Comparison of ENCODE assay signal across 30 mouse cellular contexts in the genomic region with DNA sequence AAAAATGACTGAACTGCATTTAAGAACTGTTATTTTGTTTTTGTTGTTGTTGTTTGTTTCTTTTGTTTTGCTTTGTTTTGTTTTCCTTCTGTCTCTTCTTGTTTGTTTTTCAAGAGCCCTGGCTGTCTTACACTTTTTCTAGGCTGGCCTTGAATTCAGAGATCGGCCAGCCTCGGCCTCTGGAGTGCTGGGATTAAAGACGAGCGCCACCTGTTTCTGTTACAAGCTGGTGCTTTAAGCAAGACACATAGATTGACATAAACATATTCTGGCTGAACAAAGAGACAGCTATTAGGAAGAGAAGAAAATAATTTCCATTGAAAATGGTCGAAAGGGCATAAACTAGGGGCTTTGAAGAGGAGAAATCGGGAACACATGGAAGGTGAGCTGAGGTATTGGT. TPM values are rescaled to one million over a fixed set of nuclear protein-coding genes. Genes with fewer than 3 reads are reported as not detected.
DNase-seq lines count a peak whose midpoint lies in the region; ATAC-seq and TF ChIP-seq lines count a peak whose summit lies in the region.
"Had no signal": no experiment of that assay in that cellular context is flagged by ENCODE, and none has a peak within 500 bp of the region (broad histone marks: within the 10 kb centered on the region; RNA-seq: fewer than 3 reads in every experiment).

No protein-coding gene starts in this region.

- DNase-seq in heart, adult 11 months = peak; percentile 23
- DNase-seq in heart, embryonic 10.5 days (ENCODE audit: low spot score) = no peak
- DNase-seq in ES-CJ7 (ENCODE audit: low read depth, low spot score) (peak; percentile 68), R1 (ENCODE audit: low read depth, low spot score) (peak; percentile 66)
- no peak for DNase-seq in left cerebral cortex, adult 18-20 months (ENCODE audit: low spot score in 2 of 2)
- DNase-seq: adrenal gland, adult 2 months; adrenal gland, postnatal 10 days; adrenal gland, postnatal 25 days; B cell, adult 2 months; cerebellum, adult 11 months; cerebellum, adult 18-20 months; cerebellum, adult 8-10 months; cerebellum, adult 9-11 months; cerebellum, postnatal 14 days; cerebellum, postnatal 36 days; embryo, embryonic 11 days had no signal

- H3K9me3 ChIP-seq in heart, embryonic 10.5 days = no peaks in the 10 kb centered on the region
- H3K9me3 ChIP-seq in E14TG2a.4 (ENCODE audit: low read length) = peaks cover 13% of the 10 kb centered on the region
- H3K9me3 ChIP-seq in hindbrain, embryonic 12.5 days (replicated peaks) = no peaks in the 10 kb centered on the region
- H3K9me3 ChIP-seq: embryonic facial prominence, embryonic 13.5 days; embryonic facial prominence, embryonic 15.5 days; forebrain, embryonic 10.5 days; forebrain, embryonic 12.5 days had no signal

- WGBS in heart, embryonic 10.5 days = 77% methylated on average over 6 of the region's 6 CpGs
- WGBS in hindbrain, embryonic 12.5 days = 74% methylated on average over 6 of the region's 6 CpGs

- TF ChIP-seq CTCF in E14TG2a.4 (conservative IDR thresholded peaks at IDR 0.05; ENCODE audit: low read length) = no peak; the same call in 1 of the 2 replicates

- no peaks in the 10 kb centered on the region for H3K27me3 ChIP-seq in heart, embryonic 10.5 days (ENCODE audit: insufficient read depth, poor library complexity, severe bottlenecking)
- H3K27me3 ChIP-seq in E14TG2a.4 (ENCODE audit: insufficient read depth, low read length) = no peaks in the 10 kb centered on the region
- H3K27me3 ChIP-seq in hindbrain, embryonic 12.5 days = no peaks in the 10 kb centered on the region
- H3K27me3 ChIP-seq: CH12.LX; embryonic facial prominence, embryonic 13.5 days; embryonic facial prominence, embryonic 15.5 days; forebrain, embryonic 12.5 days; Patski had no signal

- no peak overlapping the region for H3K27ac ChIP-seq in heart, embryonic 10.5 days
- no peak overlapping the region for H3K27ac ChIP-seq in hindbrain, embryonic 12.5 days
- H3K27ac ChIP-seq: embryonic facial prominence, embryonic 13.5 days; embryonic facial prominence, embryonic 15.5 days; forebrain, embryonic 10.5 days; forebrain, embryonic 12.5 days had no signal

- H3K4me2 ChIP-seq in hindbrain, embryonic 12.5 days (replicated peaks) = no peak overlapping the region
- H3K4me2 ChIP-seq: embryonic facial prominence, embryonic 13.5 days; embryonic facial prominence, embryonic 15.5 days; forebrain, embryonic 12.5 days had no signal

- no peak overlapping the region for H3K4me3 ChIP-seq in heart, embryonic 10.5 days
- H3K4me3 ChIP-seq in E14TG2a.4 (replicated peaks; ENCODE audit: low read length) = 0 out of 2 replicates have a peak overlapping the region, but pooled peaks have one; percentile 11
- H3K4me3 ChIP-seq in hindbrain, embryonic 12.5 days = no peak overlapping the region
- H3K4me3 ChIP-seq: embryonic facial prominence, embryonic 13.5 days; embryonic facial prominence, embryonic 15.5 days; erythroblast, embryonic 14.5 days; forebrain, embryonic 10.5 days; forebrain, embryonic 12.5 days had no signal

- no peaks in the 10 kb centered on the region for H3K36me3 ChIP-seq in heart, embryonic 10.5 days
- peaks cover 16% of the 10 kb centered on the region for H3K36me3 ChIP-seq in E14TG2a.4 (ENCODE audit: insufficient read depth, low read length)
- H3K36me3 ChIP-seq in hindbrain, embryonic 12.5 days = no peaks in the 10 kb centered on the region
- H3K36me3 ChIP-seq: embryonic facial prominence, embryonic 13.5 days; embryonic facial prominence, embryonic 15.5 days; forebrain, embryonic 10.5 days; forebrain, embryonic 12.5 days; G1E had no signal

- no peak for ATAC-seq in monocyte, adult 5-6 weeks (replicated peaks; ENCODE audit: insufficient number of reproducible peaks, low FRiP score, low TSS enrichment, poor library complexity, severe bottlenecking)
- ATAC-seq in hindbrain, embryonic 12.5 days (ENCODE audit: low FRiP score) = no peak
- ATAC-seq: CD4-positive, CD25-positive, alpha-beta regulatory T cell, adult 4 months; forebrain, embryonic 14.5 days; forebrain, embryonic 16.5 days; Patski had no signal

- no peaks in the 10 kb centered on the region for H3K4me1 ChIP-seq in heart, embryonic 10.5 days
- peaks cover 70% of the 10 kb centered on the region for H3K4me1 ChIP-seq in E14TG2a.4 (replicated peaks; ENCODE audit: low read depth, low read length)
- peaks cover 5% of the 10 kb centered on the region; the same call in 1 of the 2 replicates for H3K4me1 ChIP-seq in hindbrain, embryonic 12.5 days
- H3K4me1 ChIP-seq: embryonic facial prominence, embryonic 15.5 days had no signal

- H3K9ac ChIP-seq in hindbrain, embryonic 12.5 days = no peak overlapping the region
- H3K9ac ChIP-seq: embryonic facial prominence, embryonic 13.5 days; embryonic facial prominence, embryonic 15.5 days; forebrain, embryonic 12.5 days had no signal

RNA-seq across cellular contexts. Expression of a gene that starts 51.1 kb away (rescaled TPM):
- 1.4 and 2.6 TPM in 2 replicates for polyA plus RNA-seq in heart, embryonic 10.5 days (2016; fragmentation: Nextera tagmentation; extraction: Ambion mirVana)
- 1.2 to 2.8 TPM (median 1.3 TPM) in 3 replicates for total RNA-seq in monocyte, adult 5-6 weeks (2017)
- 3.2 and 4.5 TPM in 2 replicates for polyA plus RNA-seq in hindbrain, embryonic 12.5 days (2016; fragmentation: Nextera tagmentation; extraction: Ambion mirVana)
- total RNA-seq in left cerebral cortex, adult 18-20 months (2021) = 10 to 100 TPM; 15.3 to 20.9 TPM
- polyA plus RNA-seq: G1E had no signal

Comparison
In these comparisons a context has a peak if more than half of its experiments do, and no peak if none do; other contexts are left out.
1. DNase-seq: peak in heart, adult 11 months (single experiment), ES-CJ7 (single experiment) and R1 (single experiment); none in heart, embryonic 10.5 days (single experiment) and left cerebral cortex, adult 18-20 months (0 of 2).